Mouse (Mus musculus): ENCODE data around the gene Psapl1.

GRCm38 (mm10) chr5:36228405-36229370, 24.9 kb downstream of the Psapl1 start:
- TF ChIP-seq CTCF (IDR thresholded peaks at IDR 0.05; ENCODE audit: control insufficient read depth, insufficient read depth, insufficient replicate concordance, low read depth, low read length), result no peak
- no peak for TF ChIP-seq POLR2A (IDR thresholded peaks at IDR 0.05; ENCODE audit: control insufficient read depth, low read depth, low read length)

Measured in testis, adult 2 months (tissue).